Mouse (Mus musculus): ENCODE measurements around the gene Zfp617.

DNA sequence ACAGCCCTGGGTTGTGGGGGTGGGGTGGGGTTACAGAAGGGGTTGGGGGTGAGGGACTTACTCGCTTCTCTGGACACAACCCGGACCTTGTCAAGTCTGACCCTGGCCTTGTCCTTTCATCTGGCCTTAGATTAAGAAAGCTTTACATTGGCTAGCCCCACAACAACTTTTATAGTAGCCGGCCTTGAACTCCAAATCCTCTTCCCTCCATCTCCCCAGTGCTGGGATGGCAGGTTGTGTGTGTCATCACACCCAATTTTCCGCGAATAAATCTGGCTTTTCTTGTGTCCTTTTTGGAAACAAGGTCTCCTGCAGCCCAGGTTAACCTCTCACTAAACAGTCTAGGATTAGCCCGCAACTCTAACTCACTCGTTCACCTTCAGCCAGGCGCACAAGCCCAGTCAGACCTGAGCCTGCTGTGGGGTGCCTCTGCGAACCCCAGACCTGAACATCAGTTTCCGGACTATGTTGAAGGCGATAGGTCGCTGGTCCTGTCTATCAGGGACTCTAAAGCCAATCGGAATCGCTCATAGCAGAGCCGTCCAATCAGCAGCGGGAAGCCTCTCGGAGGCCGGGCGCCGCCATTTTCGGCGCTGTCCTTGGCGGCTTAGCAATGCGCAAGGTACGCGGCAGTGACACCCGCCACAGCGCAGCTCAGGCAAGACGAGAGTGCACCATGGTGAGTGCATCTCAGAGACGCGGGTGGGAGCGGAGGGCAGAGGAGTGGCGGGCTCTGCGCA lies 42.2 kb downstream of the Zfp617 start, which contains the start of gene Zfp961:
- no peak for TF ChIP-seq CTCF (IDR thresholded peaks at IDR 0.05; ENCODE audit: borderline replicate concordance, extremely low read depth, insufficient read depth, insufficient read length)
- peak; percentile 39; the same call in 1 of the 2 replicates for TF ChIP-seq POLR2A (IDR thresholded peaks at IDR 0.05; ENCODE audit: borderline replicate concordance, extremely low read depth, insufficient read depth, insufficient read length, poor library complexity, severe bottlenecking)

Data from brain, embryonic 14.5 days (tissue).